Mouse (Mus musculus) testis, postnatal 14 days (tissue): ENCODE measurements around the gene Tmod2.
"Not testable (repeated sequence)": the region's sequence is repeated elsewhere in the genome, so short reads cannot be mapped to it uniquely, and the experiment has no call there.

Experiments
- DNase-seq: peaks from one replicate; pipeline ENCODE4 v3.0.0; 2021; ENCODE audit warnings: low spot score

The Tmod2 gene

DNA sequence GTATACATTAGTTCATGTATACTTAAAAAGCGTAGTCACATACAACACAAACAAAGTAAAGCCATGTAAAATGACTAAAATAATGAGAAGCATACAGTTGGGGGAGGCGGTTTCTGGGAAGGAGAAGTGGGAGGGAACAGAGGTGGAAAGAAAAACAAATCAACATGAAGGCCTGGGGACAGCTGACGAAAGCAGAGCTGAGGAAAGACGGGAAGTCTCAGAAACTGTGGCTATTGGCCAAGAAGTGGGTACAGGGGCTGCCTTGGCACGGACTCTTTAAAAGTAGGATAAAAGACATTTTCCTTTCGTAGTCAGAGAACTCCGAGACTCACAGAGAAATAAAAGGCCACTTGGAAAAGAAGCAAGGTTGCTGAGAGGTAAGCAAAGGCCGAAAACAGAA is 62.1 kb downstream of the Tmod2 start:
- no peak for DNase-seq

DNA sequence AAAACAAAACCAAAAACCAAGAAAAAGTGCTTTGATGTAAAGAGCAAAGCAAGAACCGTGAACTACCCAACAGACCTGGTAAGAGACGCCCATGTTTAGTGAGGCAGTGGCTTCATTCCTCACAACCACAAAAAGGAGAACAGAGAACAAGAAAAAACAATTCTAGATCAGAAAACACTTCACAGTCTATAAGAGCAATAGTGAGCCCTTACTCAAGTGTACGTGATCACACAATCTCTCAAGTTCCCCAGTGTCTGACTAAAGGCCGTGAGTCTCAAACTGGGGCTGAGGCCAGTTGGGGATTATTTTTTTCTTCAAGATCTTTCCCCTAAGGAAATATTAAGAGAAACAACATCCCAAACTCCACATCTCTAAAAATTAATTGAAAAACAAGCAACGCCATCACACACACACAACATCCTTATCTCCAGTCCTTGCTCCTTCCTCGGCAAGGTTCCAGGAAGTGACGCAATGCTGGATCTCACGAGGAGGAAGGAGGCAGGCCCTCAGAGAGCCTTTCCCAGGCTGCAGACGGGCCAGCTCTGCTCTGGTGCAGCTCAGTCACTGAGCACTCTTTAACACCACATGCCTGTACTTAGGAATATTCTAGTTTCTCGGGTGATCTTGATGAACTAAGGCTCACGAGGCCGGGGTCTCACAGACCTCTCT is 64.1 kb downstream of the Tmod2 start:
- DNase-seq, result peak; percentile 74

DNA sequence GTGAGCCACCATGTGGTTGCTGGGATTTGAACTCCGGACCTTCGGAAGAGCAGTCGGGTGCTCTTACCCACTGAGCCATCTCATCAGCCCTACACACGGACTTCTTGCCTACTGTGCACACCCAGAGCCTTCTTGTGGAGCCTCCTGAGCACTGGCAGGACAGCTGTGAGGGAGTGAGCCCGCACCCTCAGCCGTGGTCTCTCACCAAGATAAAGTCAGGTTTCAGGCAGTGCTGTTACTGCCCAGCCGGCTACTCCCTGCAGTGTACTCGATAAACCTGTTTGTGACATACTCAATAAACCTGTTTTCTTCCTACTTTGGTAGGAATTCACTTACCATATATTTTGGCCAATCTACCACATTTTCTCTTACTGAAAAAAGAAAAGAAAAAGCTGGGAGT is 65.6 kb downstream of the Tmod2 start:
- DNase-seq, result no peak

DNA sequence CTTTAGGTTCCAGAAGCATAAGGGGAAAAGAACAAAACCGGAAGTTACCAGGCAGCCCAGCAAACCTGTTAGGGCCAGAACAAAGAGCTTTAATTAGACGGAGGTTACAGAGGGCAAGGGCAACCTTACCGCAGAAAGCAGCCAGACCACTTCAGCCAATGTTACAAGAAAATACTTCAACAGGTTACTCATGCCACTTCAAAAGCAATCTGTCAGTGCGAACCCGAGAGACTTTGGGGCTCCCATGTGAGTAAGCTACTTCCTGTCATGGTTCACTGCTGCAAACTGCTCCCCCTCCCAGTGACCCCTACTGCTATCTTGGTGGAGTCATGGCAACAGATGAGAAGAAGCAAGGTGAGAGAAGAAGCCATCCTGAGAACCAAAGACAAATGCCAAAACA is 69.6 kb downstream of the Tmod2 start:
- DNase-seq, result no peak

DNA sequence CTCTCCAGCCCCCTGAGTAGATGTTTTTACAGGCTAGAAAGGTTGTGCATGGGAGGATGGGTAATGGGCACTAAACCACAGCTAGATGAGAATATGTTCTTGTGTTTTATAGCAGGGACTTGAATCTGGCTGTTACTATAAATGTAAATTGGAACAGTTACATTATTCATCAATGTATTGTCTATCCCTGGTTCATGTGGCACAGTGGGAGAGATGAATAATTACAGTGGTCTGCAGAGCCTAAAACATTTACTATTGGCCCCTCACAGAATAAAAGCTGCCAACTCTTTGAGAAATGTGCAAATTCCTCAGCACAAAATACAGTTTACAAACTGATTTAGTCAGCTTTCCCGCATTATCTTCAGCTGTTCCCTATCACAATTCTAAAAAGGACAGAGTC is 74.7 kb downstream of the Tmod2 start:
- DNase-seq, result no peak

DNA sequence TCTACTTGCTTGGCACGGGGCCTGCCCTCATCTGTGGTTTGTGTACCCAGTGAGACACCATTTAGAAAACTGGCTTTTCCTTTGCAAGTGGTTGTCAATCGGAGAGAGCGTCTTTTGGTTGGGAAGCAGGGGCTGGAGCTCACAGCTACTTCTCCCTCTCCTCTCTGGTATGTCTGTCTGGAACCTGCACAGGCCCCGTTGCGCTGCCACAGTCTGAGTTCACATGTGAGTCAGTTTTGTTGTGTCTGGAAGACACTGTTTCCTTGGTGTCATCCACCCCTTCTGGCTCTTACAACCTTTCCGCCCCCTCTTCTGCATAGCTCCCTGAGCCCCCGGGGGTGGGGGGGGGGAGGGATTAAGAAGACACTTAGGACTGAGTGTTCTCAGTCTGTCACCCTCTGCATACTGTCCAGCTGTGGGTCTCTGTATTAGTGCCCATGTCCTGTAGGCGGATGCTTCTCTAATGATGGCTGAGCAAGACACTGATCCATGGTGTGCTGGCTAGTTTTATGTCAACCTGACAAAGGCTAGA is 76.6 kb downstream of the Tmod2 start:
- no peak for DNase-seq

DNA sequence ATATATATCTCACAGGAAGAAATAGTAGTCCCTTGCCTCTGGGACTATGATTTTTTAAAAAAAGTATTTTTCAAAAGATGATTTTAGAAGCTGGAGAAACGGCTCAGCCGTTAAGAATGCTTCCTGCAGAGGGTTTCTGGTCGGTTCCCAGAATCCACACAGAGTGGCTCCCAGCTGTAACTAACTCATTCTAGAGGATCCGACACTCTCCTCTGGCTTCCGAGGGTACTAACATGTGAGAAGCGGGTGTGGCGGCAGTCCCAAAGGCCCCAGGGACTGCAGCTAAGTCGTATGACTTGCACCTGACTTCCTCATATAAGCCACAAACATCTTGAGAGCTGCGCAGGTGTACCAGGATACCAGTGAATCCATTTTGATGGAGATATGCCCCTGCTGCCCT is 78.1 kb downstream of the Tmod2 start:
- DNase-seq, result not testable (repeated sequence)

DNA sequence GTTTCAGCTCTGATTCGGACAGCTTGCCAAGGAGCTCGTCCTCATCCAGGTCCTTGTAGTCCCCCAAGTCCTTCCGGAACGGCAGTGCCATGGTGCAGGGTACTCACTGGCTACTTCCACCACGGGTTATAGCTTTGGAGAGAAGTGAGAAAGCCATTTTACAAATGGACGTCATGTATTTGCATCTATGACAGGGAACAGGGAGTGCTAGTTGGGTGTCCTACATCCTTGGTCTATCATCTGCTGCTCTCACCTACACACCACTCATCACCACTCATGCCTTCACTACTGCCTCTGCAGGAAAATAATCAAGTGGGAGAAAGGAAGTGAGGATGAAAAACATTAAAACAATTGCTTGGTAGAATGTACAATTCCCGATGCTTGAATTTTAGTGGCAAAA is 78.7 kb downstream of the Tmod2 start:
- no peak for DNase-seq

DNA sequence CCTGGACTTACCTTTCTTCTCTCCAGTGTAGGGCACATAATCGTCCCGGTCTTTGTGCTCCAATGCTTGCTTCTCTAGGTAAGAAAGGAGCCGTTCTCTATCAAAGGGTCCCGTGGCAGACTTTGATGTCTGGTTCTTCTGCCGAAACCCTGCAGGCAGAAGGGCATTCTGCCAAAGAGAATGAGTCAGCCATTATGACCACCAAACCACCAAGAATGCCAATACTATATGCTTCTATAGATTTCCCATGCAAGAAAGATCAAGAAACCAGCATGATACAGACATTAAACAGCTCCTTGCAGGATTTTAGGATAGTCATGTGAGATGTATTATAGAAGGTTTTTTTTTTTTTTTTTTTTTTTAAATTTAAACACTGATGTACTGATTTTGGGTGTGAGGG is 81.8 kb downstream of the Tmod2 start:
- DNase-seq, result no peak

DNA sequence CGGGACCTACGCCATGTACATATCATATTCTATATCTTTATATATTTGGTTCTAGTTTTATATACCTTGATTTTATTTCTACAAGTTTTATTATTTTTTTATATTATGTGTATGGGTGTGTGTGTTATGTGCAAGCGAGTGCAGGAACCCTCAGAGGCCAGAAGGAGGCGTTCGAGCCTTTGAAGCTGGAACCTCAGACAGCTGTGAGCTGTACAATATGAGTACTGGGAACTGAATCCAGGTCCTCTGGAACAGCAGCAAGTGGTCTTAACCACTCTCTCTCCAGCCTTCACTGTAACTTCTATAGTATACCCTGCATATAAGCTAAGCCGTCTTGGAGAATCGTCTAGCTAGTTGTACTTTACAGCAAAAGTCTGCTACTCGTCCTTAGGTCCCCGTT is 83.0 kb downstream of the Tmod2 start:
- DNase-seq, result no peak

DNA sequence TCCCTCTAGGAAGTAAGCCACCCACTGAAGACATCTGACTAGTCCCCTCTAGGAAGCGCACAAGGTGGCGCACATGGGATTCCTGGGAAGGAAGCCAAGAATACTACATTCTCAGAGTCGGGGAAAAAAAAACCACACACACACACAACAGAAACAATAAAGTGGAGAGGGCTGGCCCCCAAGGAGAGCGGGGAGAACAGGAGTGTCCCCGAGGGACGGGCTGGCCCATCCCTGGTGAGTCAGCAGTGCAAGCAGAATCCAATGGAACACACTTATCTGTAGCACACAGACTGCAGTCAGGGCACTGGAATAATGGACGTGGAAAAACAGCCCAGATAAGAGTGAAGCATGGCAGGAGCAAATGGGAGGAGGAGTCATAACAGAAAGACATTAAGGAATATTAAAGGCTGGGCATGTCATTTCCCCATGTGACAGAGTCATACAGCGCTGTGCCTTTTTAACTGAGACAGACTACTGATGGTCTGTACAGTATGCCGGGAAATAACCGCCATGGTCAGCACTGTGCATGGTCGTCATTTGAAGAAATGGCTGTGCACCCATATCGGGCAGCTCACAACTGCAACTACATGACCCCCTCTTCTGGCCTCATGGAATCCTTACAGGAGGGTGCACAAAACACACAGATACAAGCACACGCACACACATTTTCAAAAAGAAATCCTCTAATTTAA is 83.6 kb downstream of the Tmod2 start:
- DNase-seq, result peak; percentile 20

DNA sequence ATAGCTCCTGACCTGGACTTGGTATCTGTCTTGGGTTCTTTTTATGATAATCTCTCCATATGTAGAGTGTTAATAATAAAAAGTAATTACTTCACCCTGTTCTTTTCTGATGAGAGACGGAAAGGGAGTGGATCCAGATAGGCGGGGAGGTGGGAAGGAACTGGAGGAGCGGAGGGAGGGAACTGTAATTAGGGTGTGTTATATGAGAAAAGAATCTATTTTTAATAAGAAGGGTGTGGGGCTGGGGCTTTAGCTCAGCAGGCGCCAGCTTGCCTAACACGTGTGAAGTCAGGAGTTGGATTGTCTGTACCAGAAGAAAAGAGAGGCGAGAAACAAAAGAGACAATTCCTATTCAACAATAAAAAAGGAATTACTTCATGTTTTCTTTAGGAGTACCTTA is 87.5 kb downstream of the Tmod2 start:
- no peak for DNase-seq

DNA sequence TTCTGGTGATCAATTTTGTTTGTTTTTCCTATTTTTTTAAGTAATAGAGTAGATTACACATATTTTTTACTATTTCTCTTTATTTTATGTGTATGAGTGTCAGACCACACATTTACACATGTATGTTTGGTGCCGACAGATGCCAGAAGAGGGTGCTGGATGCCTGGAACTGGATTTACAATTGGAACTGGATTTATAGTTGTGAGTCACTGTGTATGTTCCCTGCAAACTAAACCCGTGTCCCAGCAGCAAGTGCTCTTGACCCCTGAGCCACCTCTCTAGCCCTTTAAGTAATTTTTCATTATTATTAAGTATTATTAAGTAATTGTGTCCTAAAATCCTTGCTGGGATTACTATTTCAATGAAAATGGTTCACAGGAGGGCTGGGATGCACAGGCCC is 88.9 kb downstream of the Tmod2 start:
- no peak for DNase-seq

DNA sequence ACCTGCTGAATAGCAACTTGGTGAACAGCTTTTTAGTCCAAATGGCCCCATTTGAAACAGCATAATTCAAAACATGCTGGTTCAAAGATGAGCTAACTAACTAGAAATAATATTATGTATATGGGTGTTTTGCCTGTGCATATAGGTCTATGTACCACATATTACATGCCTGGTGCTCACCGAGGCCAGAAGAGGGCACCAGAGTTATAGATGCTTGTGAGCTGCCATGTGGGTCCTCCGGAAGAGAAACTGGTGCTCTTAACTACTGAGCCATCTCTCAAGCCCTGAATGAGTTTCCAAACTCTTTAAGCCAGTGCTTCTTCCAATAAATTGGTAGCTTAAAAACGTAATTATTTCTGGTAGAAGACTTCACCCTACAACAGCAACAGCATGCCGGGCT is 89.3 kb downstream of the Tmod2 start:
- DNase-seq, result peak; percentile 16

DNA sequence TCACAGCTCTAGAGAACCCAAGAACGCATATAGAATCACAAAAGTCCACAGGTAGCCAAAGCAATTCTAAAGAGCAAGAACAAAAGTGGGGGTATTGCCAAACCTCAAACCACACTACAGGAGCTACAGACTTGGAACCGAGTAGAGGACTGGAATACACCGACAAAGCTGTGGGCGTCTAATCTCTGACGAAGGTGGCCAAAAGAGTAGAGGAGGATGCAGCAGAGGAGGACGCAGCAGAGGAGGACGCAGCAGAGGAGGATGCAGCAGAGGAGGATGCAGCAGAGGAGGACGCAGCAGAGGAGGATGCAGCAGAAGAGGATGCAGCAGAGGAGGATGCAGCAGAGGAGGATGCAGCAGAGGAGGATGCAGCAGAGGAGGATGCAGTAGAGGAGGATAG is 90.2 kb downstream of the Tmod2 start:
- DNase-seq, result no peak

DNA sequence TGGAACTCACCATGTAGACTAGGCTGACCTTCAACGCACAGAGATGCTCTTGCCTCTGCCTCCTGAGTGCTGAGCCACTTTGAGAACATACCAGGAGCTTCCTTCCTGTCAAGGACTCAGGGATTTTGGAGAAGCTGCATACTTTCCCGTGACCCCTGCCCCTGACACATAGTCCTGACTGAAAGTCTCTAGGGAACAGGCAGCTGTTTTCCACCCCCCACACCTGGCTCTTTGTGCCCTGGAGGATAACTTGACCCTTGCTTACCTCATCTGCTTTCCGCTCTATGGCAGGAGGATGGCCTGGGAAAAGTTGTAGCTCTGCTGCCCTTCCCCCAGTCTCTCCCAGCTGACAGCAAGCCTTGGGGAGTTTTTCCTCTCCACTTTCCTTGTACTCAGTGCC is 93.4 kb downstream of the Tmod2 start:
- no peak for DNase-seq
